Mouse (Mus musculus): Measurements from ENCODE around the gene Kif21a. TPM values are rescaled to one million over a fixed set of nuclear protein-coding genes. Genes with fewer than 3 reads are reported as not detected.

Kif21a gene
- polyA plus RNA-seq, 1 experiment from 2014 or later = 4.3 TPM

GRCm38 (mm10) chr15:90929043-90929442 is 120.7 kb downstream of the Kif21a start:
- H3K4me1 ChIP-seq = no peaks in the 10 kb centered on the region
- H3K36me3 ChIP-seq = no peaks in the 10 kb centered on the region
- no peak overlapping the region for H3K9ac ChIP-seq
- WGBS = 25% methylated on average over 1 of the region's 1 CpGs
- no peak for ATAC-seq (ENCODE audit: extremely low read depth, insufficient number of reproducible peaks, low FRiP score, low TSS enrichment)
- no peaks in the 10 kb centered on the region for H3K27me3 ChIP-seq (replicated peaks)
- H3K9me3 ChIP-seq = peaks cover 5% of the 10 kb centered on the region; the same call in 1 of the 2 replicates
- H3K4me2 ChIP-seq = no peak overlapping the region
- no peak overlapping the region for H3K27ac ChIP-seq (replicated peaks)
- no peak overlapping the region for H3K4me3 ChIP-seq

- H3K4me2 ChIP-seq = no peak overlapping the region
- ATAC-seq (ENCODE audit: extremely low read depth, insufficient number of reproducible peaks, low FRiP score, low TSS enrichment) = no peak
- no peak overlapping the region for H3K4me3 ChIP-seq
- no peaks in the 10 kb centered on the region for H3K9me3 ChIP-seq
- H3K4me1 ChIP-seq = no peaks in the 10 kb centered on the region
- 70% methylated on average over 9 of the region's 9 CpGs for WGBS
- H3K36me3 ChIP-seq = no peaks in the 10 kb centered on the region
- no peaks in the 10 kb centered on the region for H3K27me3 ChIP-seq (replicated peaks)
- H3K27ac ChIP-seq (replicated peaks) = no peak overlapping the region
- H3K9ac ChIP-seq = no peak overlapping the region
Observed at GRCm38 (mm10) chr15:90896480-90896879, 153.3 kb downstream of the Kif21a start.

DNA sequence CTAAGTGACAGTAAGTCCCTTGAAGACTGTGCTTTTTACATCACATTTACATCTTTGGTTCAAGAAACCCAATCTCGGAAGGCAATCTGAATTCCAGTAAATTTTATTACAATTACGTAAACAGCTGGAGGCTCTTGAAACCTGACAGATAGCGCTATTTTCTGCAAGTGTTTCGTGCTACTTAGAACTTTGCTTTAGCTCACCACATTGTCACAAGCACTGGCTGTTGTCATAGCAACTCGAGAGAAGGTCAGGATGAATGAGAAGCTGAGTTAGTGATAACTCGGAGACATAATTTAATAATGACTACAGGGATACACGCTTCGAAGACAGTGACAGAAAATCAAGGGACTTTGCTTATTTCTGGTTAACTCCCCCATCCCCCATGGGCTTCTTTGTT is 162.3 kb downstream of the Kif21a start:
- Histone ChIP-seq H3K4me1 (no peaks in the 10 kb centered on the region), H3K36me3 (no peaks in the 10 kb centered on the region), H3K27me3 (replicated peaks) (no peaks in the 10 kb centered on the region), H3K9me3 (no peaks in the 10 kb centered on the region), H3K4me2 (no peak overlapping the region), H3K4me3 (no peak overlapping the region), H3K27ac (replicated peaks) (no peak overlapping the region), H3K9ac (no peak overlapping the region)
- WGBS = 67% methylated on average over 8 of the region's 8 CpGs
- ATAC-seq (ENCODE audit: extremely low read depth, insufficient number of reproducible peaks, low FRiP score, low TSS enrichment) = no peak

Other genes starting within 250 kb of the Kif21a start
- 1.0 and 1.7 TPM in 2 replicates for gene Abcd2, start 141.9 kb upstream of the Kif21a start, polyA plus RNA-seq (2015; fragmentation: Nextera tagmentation; extraction: Ambion mirVana)
- gene CN725425, start 149.5 kb upstream of the Kif21a start, polyA plus RNA-seq (2015; fragmentation: Nextera tagmentation; extraction: Ambion mirVana) = not detected in 2 replicates

Measured in heart, embryonic 13.5 days (tissue).